Mouse (Mus musculus) c-Kit-positive CD71-positive TER-119-negative erythroid progenitor cells, embryonic 14.5 days (primary cell): ENCODE data around the gene Tmem234.

ENCODE experiments used
- DNase-seq: peaks from one replicate; pipeline ENCODE4 v3.0.0-alpha.2; 2013; ENCODE audit warnings: low read depth

The Tmem234 gene

GRCm38 (mm10) chr4:129672878-129673449, 72.5 kb downstream of the Tmem234 start:
- no peak for DNase-seq
